Mouse (Mus musculus): ENCODE measurements around the gene Crabp1.

Gene Crabp1

GRCm38 (mm10) chr9:54764091-54764490 is 457 bp upstream of the Crabp1 start:
- in situ Hi-C loops (cut with MboI; ENCODE audit: low pct_unique_long_range_greater_than_20kb in 1 of 2, low sequenced_read_pairs in 2 of 2, unreplicated experiment in 1 of 2) = no loop called here

GRCm38 (mm10) chr9:54765336-54766085 is 963 bp downstream of the Crabp1 start:
- in situ Hi-C loops (cut with MboI; ENCODE audit: low pct_unique_long_range_greater_than_20kb in 1 of 2, low sequenced_read_pairs in 2 of 2, unreplicated experiment in 1 of 2) = no loop called here

DNA sequence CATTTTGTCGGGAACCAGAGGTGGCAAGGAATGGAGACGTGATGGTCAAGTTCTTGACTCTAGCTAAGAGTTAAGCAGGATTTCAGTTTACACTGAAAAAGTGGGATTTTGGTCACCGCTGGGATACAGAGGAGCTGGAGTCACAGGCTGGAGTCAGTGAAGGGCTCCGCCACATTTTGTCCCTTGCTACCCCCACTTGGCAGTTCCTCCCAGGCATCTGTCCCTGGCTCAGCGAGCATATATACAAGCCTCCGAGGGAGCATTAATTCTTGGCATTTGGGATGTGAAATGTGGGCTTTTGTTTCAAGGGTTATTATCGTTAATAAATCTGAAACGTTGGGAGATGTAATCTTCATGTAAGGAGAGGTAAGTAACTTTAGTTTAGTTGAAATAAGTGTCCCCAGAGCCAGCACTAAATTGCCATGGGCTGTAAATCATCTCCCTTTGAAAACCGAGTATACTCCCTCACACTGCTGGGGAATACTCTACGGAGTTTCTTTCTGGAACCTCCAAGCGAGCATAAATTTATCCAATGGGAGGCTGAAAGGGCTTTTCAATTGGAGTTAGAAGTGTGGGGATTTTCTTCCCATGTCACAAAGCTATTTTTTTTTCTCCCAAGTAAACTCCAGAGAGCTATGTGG is 5.7 kb downstream of the Crabp1 start:
- in situ Hi-C loops (cut with MboI; ENCODE audit: low pct_unique_long_range_greater_than_20kb in 1 of 2, low sequenced_read_pairs in 2 of 2, unreplicated experiment in 1 of 2) = no loop called here

GRCm38 (mm10) chr9:54776451-54776982 is 12.0 kb downstream of the Crabp1 start:
- in situ Hi-C loops (cut with MboI; ENCODE audit: low pct_unique_long_range_greater_than_20kb in 1 of 2, low sequenced_read_pairs in 2 of 2, unreplicated experiment in 1 of 2) = no loop called here

DNA sequence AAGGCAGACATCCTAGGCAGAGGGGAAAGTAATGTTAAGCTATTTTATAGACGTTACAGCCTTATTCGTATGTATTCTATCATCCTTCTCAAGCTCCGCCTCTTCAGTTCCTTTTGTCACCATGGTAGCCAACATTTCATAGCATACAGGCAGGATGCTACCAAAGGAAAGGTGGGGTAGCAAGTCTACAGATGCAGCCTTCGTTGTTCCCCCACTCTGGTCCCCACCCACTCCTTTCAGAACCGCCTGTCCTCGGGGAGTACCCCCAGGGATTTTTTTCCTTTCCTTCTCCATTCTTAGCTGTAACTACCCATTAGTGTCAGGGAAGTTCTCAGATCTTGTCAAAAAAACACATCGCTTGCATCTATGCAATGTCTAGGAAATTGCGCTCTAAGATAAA is 14.7 kb downstream of the Crabp1 start:
- in situ Hi-C loops (cut with MboI; ENCODE audit: low pct_unique_long_range_greater_than_20kb in 1 of 2, low sequenced_read_pairs in 2 of 2, unreplicated experiment in 1 of 2) = no loop called here

DNA sequence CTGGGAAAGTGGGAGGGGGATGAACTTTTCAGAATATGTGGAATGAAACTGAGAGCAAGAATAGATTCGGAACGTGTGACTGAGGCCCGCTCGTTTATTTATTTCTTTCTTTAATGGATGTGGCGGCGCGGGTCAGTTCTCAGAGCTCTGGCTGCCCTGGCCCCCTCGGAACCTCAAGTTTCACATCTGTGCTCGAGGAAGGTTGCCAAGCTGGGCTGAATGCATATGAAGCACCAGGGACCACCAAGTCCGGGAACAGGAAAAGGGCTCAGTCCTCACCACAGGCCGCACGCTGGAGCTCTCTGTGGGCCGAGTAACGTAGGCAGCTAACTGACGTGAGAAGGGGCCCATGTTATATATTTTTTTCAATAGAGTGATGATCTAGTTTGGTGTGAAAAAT is 18.0 kb downstream of the Crabp1 start:
- in situ Hi-C loops (cut with MboI; ENCODE audit: low pct_unique_long_range_greater_than_20kb in 1 of 2, low sequenced_read_pairs in 2 of 2, unreplicated experiment in 1 of 2) = no loop called here

DNA sequence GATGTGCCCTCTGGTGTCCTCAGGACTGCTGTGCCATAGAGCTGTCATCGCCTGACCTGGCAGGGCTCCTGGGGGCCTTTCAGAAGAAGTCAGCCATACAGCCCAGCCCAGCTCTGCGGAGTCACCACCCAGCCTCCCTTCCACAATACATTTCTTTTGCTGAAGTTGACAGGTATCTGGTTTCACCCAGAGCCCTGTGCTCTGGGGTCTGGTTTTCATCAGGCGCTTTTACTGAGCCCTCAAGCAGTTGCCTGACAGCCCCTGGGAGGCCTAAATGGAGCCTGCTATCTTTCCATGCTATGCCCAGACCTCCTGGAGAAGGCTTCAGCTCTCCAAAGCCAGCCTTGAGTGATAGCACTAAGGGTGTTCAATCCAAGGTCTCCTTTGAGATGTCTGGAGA is 19.5 kb downstream of the Crabp1 start:
- in situ Hi-C loops (cut with MboI; ENCODE audit: low pct_unique_long_range_greater_than_20kb in 1 of 2, low sequenced_read_pairs in 2 of 2, unreplicated experiment in 1 of 2) = no loop called here

DNA sequence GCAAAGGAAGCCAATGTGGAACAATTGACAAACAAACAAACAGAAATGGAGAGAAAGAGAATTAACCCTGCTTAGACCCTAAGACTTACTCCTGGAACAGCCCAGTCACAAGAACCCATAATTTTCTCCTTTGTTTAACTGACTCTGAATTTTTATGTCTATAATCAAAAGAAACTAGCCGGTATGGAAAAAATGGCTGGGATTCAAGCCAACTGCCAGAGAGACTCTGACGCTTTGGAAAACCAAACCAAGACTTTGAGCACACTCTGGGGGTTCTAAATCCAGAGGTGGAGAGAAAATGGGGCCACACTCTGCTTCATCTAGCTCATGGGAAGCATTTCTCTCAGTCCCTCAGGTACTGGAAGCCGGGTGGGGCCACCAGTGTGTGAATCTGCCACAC is 20.7 kb downstream of the Crabp1 start:
- in situ Hi-C loops (cut with MboI; ENCODE audit: low pct_unique_long_range_greater_than_20kb in 1 of 2, low sequenced_read_pairs in 2 of 2, unreplicated experiment in 1 of 2) = no loop called here

DNA sequence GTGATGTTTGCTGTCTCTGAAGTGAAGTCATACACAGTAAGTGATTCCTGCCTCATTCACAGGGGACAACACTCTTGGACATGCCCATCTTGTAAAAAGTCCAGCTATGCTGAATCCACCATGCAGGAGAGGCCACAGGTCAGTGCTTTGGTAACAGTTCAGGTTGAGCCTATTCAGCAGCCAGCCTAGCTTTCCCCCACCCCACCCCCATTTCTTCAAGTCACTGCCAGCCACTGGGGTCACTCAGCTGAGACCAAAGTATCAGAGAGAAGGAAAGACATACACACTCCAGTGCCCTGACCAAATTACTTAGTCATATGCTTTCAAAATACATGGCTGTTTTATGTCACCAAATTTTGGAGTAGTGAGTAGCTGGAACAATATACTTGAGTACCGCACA is 21.5 kb downstream of the Crabp1 start:
- in situ Hi-C loops (cut with MboI; ENCODE audit: low pct_unique_long_range_greater_than_20kb in 1 of 2, low sequenced_read_pairs in 2 of 2, unreplicated experiment in 1 of 2) = no loop called here

- in situ Hi-C loops (cut with MboI; ENCODE audit: low pct_unique_long_range_greater_than_20kb in 1 of 2, low sequenced_read_pairs in 2 of 2, unreplicated experiment in 1 of 2) = no loop called here
Observed at GRCm38 (mm10) chr9:54787760-54788159, 23.2 kb downstream of the Crabp1 start.

DNA sequence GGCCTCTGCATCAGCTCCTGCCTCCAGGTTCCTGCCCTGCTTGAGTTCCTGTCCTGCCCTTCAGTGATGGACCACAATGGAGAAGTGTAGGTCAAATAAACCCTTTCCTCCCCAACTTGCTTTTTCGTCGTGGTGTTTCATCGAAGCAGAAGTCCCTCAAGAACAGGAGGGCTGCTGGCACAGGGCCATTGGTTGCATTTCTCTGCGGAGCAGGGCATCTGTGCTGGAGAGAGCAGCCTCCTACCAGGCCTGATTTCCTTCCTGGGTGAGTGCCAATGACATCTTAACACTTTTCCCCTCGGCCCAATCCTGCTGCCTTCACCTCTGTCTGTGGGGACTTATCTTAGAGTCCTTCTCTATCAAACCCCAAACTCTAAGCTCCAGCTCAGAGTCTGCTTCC is 25.7 kb downstream of the Crabp1 start:
- in situ Hi-C loops (cut with MboI; ENCODE audit: low pct_unique_long_range_greater_than_20kb in 1 of 2, low sequenced_read_pairs in 2 of 2, unreplicated experiment in 1 of 2) = no loop called here

- in situ Hi-C loops (cut with MboI; ENCODE audit: low pct_unique_long_range_greater_than_20kb in 1 of 2, low sequenced_read_pairs in 2 of 2, unreplicated experiment in 1 of 2) = loop anchor here in 1 of 2 experiments (10.0 kb wide), 1 partner anchor 57 kb away; no protein-coding TSS in a partner anchor
Observed at GRCm38 (mm10) chr9:54801460-54801961, 37.0 kb downstream of the Crabp1 start.

DNA sequence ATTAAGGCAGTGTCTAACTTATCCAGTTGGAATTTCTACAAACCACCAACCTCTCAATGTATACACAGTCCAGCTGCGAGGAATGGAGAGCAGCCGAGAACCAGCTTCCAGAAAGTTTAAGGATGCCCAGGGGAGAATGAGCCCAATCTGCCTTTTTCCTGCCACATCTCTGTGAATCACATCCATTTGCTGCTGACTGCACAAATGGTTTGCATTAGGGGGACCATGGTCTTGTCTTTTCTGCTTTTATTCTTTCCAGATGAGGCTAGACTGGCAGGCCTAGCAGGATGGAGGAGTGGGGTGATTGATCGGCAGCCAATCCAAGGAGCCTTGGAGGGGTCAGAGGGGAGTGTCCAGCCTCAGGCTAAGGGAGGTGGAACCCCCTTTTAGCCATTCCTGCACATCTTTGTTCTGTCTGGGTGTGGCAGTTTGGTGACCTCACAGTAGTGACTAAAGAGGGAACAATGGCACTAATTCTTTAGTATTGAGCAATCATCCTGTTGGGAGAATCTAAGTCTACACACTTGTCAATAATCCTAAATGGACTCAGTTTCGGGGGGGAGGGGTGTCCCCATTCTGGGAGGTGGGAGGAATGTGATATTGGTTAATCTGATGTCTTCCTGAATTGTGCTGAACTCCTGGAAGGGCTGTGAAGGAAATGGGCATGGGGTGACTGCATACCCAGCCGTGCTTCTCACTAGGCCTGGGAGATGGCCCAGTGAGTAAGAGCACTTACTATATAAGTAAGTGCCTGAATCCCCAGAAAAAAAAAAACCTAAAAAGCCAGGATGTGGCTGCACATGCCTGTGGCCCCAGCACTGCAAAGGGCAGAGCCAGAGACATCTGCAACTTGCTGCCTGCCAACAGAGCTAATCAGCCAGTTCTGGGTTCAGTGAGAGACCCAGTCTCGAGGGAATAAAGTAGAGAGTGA is 38.5 kb downstream of the Crabp1 start:
- in situ Hi-C loops (cut with MboI; ENCODE audit: low pct_unique_long_range_greater_than_20kb in 1 of 2, low sequenced_read_pairs in 2 of 2, unreplicated experiment in 1 of 2) = loop anchor here in 1 of 2 experiments (10.0 kb wide), 1 partner anchor 58 kb away; no protein-coding TSS in a partner anchor

DNA sequence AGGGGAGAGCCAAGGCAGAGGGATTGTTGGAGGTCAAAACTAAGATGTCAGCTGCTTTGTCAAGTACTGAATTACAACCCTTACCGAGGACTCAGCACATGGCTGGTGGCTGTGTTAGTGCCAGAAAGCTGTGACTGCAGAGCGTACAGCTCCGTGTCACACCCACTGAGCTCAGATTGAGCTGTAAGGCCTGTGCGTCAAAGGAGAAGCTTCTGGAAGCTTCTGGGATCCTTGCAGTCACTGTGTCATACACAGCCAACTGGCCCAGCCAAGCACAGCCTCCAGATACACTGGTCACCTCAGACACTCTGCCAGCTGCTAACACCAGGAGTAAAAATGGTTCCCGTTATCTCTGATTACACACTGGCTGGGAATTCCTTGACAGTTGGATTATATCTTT is 39.8 kb downstream of the Crabp1 start:
- in situ Hi-C loops (cut with MboI; ENCODE audit: low pct_unique_long_range_greater_than_20kb in 1 of 2, low sequenced_read_pairs in 2 of 2, unreplicated experiment in 1 of 2) = loop anchor here in 1 of 2 experiments (10.0 kb wide), 1 partner anchor 60 kb away; no protein-coding TSS in a partner anchor

DNA sequence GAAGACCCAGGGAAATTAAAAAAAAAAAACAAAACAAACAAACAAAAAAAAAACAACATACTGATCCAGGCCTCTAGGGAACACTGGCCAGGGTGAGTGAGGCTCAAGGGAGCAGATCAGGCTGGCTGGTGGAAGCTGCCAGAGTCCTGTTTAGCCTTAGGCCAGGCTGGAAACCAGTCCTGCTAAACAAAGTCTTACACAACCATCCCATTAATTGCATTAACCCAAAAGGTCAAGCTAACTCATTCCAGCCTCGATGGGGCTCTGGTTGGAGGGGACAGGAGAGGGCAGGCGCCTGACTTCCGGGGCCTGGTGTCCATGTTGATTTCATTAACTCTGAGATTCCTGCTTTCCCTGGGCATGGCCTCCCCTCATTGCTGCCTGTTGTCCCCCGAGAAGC is 43.2 kb downstream of the Crabp1 start:
- in situ Hi-C loops (cut with MboI; ENCODE audit: low pct_unique_long_range_greater_than_20kb in 1 of 2, low sequenced_read_pairs in 2 of 2, unreplicated experiment in 1 of 2) = loop anchor here in 1 of 2 experiments (10.0 kb wide), 1 partner anchor 63 kb away; no protein-coding TSS in a partner anchor

GRCm38 (mm10) chr9:54809953-54810352 is 45.4 kb downstream of the Crabp1 start:
- in situ Hi-C loops (cut with MboI; ENCODE audit: low pct_unique_long_range_greater_than_20kb in 1 of 2, low sequenced_read_pairs in 2 of 2, unreplicated experiment in 1 of 2) = loop anchor here in 1 of 2 experiments (10.0 kb wide), 1 partner anchor 65 kb away; no protein-coding TSS in a partner anchor

DNA sequence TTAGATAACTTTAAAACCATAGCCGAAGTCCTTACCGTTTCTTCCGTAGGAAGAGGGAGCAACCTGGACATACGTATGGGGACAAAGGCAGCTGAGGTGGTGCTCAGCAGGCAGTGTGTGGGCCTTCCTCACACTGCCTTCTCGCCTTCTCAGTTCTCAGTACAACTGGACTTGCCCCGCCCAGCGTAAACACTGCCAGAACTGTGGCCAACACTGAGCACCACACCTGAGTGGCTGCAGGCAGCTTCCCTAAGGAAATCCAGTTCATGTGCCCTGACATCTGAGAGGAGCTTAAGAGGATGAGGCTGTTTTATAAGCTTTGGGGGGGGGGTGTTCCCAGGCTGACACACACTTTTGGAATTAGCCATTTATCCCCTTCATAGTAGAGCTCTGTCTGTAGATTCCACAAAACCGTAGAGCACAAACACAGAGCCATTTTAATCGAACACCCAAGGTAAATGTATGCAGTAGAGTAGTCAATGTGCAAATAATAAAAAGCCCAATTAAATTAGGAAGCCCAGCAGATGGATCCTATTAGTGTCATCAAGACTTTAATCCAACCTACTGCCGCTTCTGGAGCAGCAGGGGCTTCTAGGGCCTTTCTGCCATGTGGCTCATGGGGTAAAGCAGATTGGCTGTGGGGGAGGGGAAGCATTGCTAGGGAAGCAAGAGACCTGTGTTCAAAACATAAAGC is 52.1 kb downstream of the Crabp1 start:
- in situ Hi-C loops (cut with MboI; ENCODE audit: low pct_unique_long_range_greater_than_20kb in 1 of 2, low sequenced_read_pairs in 2 of 2, unreplicated experiment in 1 of 2) = no loop called here
